Mouse (Mus musculus) heart, postnatal 0 days (tissue): ENCODE results near the gene Lasp1. TPM values are rescaled to one million over a fixed set of nuclear protein-coding genes. Genes with fewer than 3 reads are reported as not detected.

Experiments
- ATAC-seq: fragments of 200-750 bp; cut with Nextera tagmentation; 2 replicates; pipeline ENCODE4 v1.8.0; 2017; ENCODE audit warnings: low read depth, moderate number of reproducible peaks, moderate library complexity; ENCODE audit not compliant: insufficient read depth
- DNase-seq: peaks from one replicate; pipeline ENCODE4 v3.0.0-alpha.2; 2016; ENCODE audit warnings: low spot score
- H3K27ac ChIP-seq: fragments of 300-500 bp; sonication (generic); 2 replicates; pipeline ENCODE4 v1.5.1; 2014; ENCODE audit warnings: low read depth, mild to moderate bottlenecking
- H3K27me3 ChIP-seq: fragments of 300-500 bp; sonication (generic); 2 replicates; pipeline ENCODE4 v1.6.1; 2014; ENCODE audit warnings: low read length, mixed read lengths; ENCODE audit not compliant: control insufficient read depth, insufficient read depth
- H3K36me3 ChIP-seq: fragments of 300-500 bp; sonication (generic); replicated peaks from 2 replicates; pipeline ENCODE4 v1.6.1; 2014; ENCODE audit warnings: low read length, mixed read lengths; ENCODE audit not compliant: control insufficient read depth, insufficient read depth
- H3K4me1 ChIP-seq: fragments of 300-500 bp; sonication (generic); 2 replicates; pipeline ENCODE4 v1.6.1; 2014; ENCODE audit warnings: antibody characterized with exemption; ENCODE audit not compliant: control insufficient read depth, insufficient read depth
- H3K4me2 ChIP-seq: fragments of 300-500 bp; sonication (generic); 2 replicates; pipeline ENCODE4 v1.6.1; 2014; ENCODE audit warnings: low read depth, mild to moderate bottlenecking, low read length, moderate library complexity
- H3K4me3 ChIP-seq: fragments of 300-500 bp; sonication (generic); 2 replicates; pipeline ENCODE4 v1.5.1; 2014; ENCODE audit warnings: low read depth, low read length
- H3K9ac ChIP-seq: fragments of 300-500 bp; sonication (generic); replicated peaks from 2 replicates; pipeline ENCODE4 v1.6.1; 2014; ENCODE audit warnings: low read depth, low read length, mixed read lengths
- H3K9me3 ChIP-seq: fragments of 300-500 bp; sonication (generic); replicated peaks from 2 replicates; pipeline ENCODE4 v1.6.1; 2016; ENCODE audit warnings: low read length; ENCODE audit not compliant: control insufficient read depth
- CTCF ChIP-seq: IDR thresholded peaks from 2 replicates; pipeline ENCODE4 v1.5.1; 2016; ENCODE audit warnings: antibody characterized with exemption, control low read depth, low read depth
- EP300 ChIP-seq: IDR thresholded peaks from 2 replicates; pipeline ENCODE4 v1.6.1; 2016; ENCODE audit warnings: antibody characterized with exemption, low read depth
- WGBS: fragments of 180-500 bp; shearing (Covaris S2); extraction: QIAGEN DNeasy Blood & Tissue Kit; methylation state at CpG from one replicate; pipeline ENCODE4 v1.1.7; 2014; 5-methylcytosine and 5-hydroxymethylcytosine counted together
- polyA plus RNA-seq: library from polyadenylated mRNA; unstranded; fragments of >200 nt; fragmentation: Nextera tagmentation; extraction: Ambion mirVana; gene quantifications from 2 replicates; pipeline ENCODE4 v1.2.1, GENCODE M21; 2015
- total RNA-seq: library from RNA; depleted of rRNA; stranded (reverse); fragments of >200 nt; gene quantifications from 2 replicates; pipeline ENCODE4 v1.2.3, GENCODE M21; 2014; ENCODE audit warnings: low replicate concordance

Lasp1 gene
- total and polyA plus RNA-seq, 2 experiments from 2014 or later: 27.8 to 45.7 TPM

DNA sequence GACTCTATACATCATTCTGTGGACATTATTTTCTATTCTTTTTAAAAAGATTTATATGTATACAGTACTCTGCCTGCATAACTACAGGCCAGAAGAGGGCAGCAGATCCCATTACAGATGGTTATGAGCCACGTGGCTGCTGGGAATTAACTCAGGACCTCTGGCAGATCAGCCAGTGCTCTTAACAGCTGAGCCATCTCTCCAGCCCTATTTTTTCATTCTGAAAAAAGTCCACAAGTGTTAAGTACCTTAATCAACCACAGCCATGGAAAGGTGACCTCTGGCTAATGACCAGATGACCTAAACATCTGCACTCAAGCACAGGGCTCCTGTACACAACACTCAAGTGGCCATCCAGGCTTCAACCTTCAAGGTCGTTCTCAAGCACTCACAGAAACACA, 21.7 kb upstream of the Lasp1 start:
- Histone ChIP-seq H3K27ac (no peak overlapping the region), H3K9me3 (no peaks in the 10 kb centered on the region), H3K36me3 (peaks cover 43% of the 10 kb centered on the region), H3K4me3 (no peak overlapping the region), H3K9ac (no peak overlapping the region), H3K27me3 (no peaks in the 10 kb centered on the region), H3K4me2 (no peak overlapping the region), H3K4me1 (peaks cover 4% of the 10 kb centered on the region; the same call in 1 of the 2 replicates)
- TF ChIP-seq EP300 (no peak), CTCF (peak; percentile 18; the same call in 1 of the 2 replicates)
- 44% methylated on average over 2 of the region's 2 CpGs for WGBS
- DNase-seq (no peak), ATAC-seq (0 out of 2 replicates have a peak, but pooled peaks have one; percentile 18)

DNA sequence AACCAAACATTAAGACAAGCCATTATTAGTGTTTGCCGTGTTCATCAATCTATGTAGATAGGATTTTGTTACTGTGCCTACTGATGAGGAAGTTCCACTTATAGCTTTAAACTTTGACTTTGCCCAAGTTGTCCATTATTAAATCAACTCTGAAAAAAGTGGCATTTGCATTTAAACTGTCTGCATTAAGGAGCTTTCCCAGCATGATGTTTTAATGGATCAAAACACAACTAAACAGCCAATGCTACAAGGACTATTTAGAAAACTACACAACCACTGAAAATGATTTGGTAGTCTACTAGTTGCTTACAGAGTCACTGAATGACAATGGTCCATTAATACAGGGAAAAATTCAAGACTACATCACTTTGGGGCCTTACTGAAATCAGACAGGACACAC, 19.9 kb upstream of the Lasp1 start:
- Histone ChIP-seq H3K4me3 (no peak overlapping the region), H3K4me1 (peaks cover 4% of the 10 kb centered on the region; the same call in 1 of the 2 replicates), H3K9me3 (no peaks in the 10 kb centered on the region), H3K9ac (no peak overlapping the region), H3K27ac (no peak overlapping the region), H3K27me3 (no peaks in the 10 kb centered on the region), H3K4me2 (no peak overlapping the region), H3K36me3 (peaks cover 43% of the 10 kb centered on the region)
- TF ChIP-seq EP300: no peak
- TF ChIP-seq CTCF: no peak
- ATAC-seq (no peak), DNase-seq (no peak)
- WGBS: 79% methylated on average over 1 of the region's 1 CpGs

DNA sequence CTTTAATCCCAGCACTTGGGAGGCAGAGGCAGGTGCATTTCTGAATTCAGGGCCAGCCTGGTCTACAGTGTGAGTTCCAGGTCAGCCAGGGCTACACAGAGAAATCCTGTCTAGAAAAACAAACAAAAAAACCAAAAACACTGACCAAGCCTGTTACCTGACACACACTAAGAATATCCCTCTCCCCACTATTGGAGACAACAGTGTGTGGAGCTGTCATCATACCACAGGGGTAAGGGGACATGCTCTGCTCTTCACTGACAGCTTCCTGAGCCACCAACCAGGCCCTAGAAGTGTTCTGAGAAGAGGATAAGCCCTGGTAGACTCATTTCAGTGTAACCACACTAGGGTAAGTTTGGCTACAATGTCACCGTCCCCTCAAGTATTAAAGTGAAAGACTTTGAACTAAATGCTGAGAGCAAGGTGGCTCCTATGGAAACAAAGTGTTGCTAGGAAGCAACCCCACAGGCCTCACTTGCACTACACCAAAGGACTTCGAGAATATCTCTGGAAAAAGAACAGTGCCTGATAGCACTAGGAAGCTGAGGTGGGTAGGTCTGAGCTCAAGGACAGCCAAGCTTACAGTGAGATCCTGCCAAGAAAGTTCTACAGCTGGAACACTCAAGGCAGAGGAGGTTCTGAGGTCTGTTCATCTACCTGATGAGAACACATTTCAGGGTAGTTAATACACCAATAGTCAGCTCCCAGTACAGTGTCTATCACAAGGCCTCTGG, 18.7 kb upstream of the Lasp1 start:
- H3K36me3 ChIP-seq: peaks cover 43% of the 10 kb centered on the region
- no peaks in the 10 kb centered on the region for H3K9me3 ChIP-seq
- H3K4me3 ChIP-seq: no peak overlapping the region
- H3K4me2 ChIP-seq: peak overlapping the region; percentile 74; the same call in 1 of the 2 replicates
- no peak for DNase-seq
- H3K9ac ChIP-seq: peak overlapping the region; percentile 88; the same call in 1 of the 2 replicates
- TF ChIP-seq CTCF: no peak
- no peak for TF ChIP-seq EP300
- 48% methylated on average over 2 of the region's 2 CpGs for WGBS
- no peak overlapping the region for H3K27ac ChIP-seq
- H3K27me3 ChIP-seq: no peaks in the 10 kb centered on the region
- H3K4me1 ChIP-seq: peaks cover 4% of the 10 kb centered on the region; the same call in 1 of the 2 replicates
- ATAC-seq: no peak

DNA sequence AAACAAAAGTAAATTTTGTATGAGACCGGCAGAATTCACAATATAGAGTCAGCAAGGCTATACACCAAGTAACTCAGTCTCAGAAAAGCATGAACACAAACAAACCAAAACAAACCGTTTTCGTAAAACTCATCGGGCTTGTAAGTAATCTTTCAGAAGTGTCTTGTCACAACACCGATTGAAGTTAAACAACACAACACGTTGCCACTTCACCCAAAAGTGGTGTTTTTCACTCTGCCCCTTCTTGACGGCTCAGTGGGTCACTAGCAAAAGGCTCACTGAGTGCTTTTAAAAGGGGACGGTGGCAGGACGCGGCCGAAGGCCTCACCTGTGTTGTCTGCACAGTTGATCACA, 17.3 kb upstream of the Lasp1 start:
- H3K27ac ChIP-seq: peak overlapping the region; percentile 92
- 2% methylated on average over 11 of the region's 11 CpGs for WGBS
- TF ChIP-seq CTCF: no peak
- TF ChIP-seq EP300: no peak
- H3K36me3 ChIP-seq: peaks cover 43% of the 10 kb centered on the region
- H3K27me3 ChIP-seq: no peaks in the 10 kb centered on the region
- H3K9ac ChIP-seq: peak overlapping the region; percentile 88
- H3K4me1 ChIP-seq: peaks cover 4% of the 10 kb centered on the region; the same call in 1 of the 2 replicates
- H3K4me2 ChIP-seq: peak overlapping the region; percentile 74
- no peak for DNase-seq
- H3K4me3 ChIP-seq: peak overlapping the region; percentile 81
- no peaks in the 10 kb centered on the region for H3K9me3 ChIP-seq
- no peak for ATAC-seq

DNA sequence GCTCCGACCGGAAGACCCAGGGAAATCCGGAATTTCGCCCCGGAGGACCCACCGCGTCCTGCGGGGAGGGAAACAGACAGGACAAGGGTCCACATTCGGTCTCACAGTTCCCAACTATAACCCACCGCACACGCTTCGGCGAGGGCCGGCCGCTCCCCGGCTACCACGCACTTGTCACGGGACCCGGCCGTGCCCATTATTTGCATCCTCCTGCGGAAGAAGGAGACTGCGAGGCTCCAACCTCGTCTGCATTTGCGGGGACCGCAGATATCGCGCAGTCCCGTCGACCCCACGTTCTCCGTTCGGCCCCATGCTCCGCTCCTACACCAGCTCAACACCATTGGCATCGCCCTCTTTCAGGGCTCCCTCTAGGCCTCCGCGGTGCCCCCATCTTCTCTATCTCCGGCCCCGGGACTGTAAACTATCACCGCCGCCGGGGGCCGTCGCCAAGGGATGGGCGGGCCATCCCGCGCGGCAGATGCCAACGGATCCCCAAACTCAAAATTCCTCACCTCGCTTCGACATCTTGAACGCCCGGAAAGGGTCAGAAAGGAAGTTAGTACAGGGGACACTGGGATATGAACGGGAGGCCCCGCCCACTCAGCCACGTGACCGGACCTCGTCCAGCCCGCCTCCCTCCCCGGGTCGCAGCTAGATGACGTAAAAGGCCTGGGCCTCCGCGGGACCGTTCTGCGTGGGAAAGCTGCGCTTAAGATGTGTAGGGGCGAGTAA, 16.8 kb upstream of the Lasp1 start, which contains the start of gene Rpl23:
TSS of gene Rpl23 (minus strand) at position 606 of the 732 bp plus-strand sequence.
- Histone ChIP-seq H3K9me3 (no peaks in the 10 kb centered on the region), H3K27ac (peak within 1 kb of the TSS; percentile 92), H3K4me2 (peak within 1 kb of the TSS; percentile 74), H3K36me3 (peaks cover 38% of the 10 kb centered on the region), H3K27me3 (no peaks in the 10 kb centered on the region), H3K4me3 (peak within 1 kb of the TSS; percentile 81), H3K9ac (peak within 1 kb of the TSS; percentile 88), H3K4me1 (peaks cover 4% of the 10 kb centered on the region; the same call in 1 of the 2 replicates)
- WGBS: under 1% methylated on average over 63 of the region's 67 CpGs
- DNase-seq (peak; percentile 98), ATAC-seq (peak; percentile 96)
- TF ChIP-seq CTCF: no peak
- TF ChIP-seq EP300: peak; percentile 87
